Mouse (Mus musculus): ENCODE results near the gene Retsat. TPM values are rescaled to one million over a fixed set of nuclear protein-coding genes. Genes with fewer than 3 reads are reported as not detected.
A peak's percentile ranks its signal among the peaks of the same experiment; 100 is the strongest.

Retsat gene
- total RNA-seq (2021) = 10 to 100 TPM; 55.9 to 73.4 TPM
- long read RNA-seq, experiment 1, transcript Retsat-201 (11 exons, 3,027 nt) = major isoform, 30 of 41 reads
- long read RNA-seq, experiment 1, partial matches to known transcripts = 9 of 41 reads
- long read RNA-seq, experiment 1, other reads (novel, unspliced or antisense) = 2 of 41 reads
- long read RNA-seq, experiment 2, transcript Retsat-201 (11 exons, 3,027 nt) = major isoform, 61 of 75 reads
- long read RNA-seq, experiment 2, partial matches to known transcripts = 10 of 75 reads
- long read RNA-seq, experiment 2, other reads (novel, unspliced or antisense) = 4 of 75 reads

DNA sequence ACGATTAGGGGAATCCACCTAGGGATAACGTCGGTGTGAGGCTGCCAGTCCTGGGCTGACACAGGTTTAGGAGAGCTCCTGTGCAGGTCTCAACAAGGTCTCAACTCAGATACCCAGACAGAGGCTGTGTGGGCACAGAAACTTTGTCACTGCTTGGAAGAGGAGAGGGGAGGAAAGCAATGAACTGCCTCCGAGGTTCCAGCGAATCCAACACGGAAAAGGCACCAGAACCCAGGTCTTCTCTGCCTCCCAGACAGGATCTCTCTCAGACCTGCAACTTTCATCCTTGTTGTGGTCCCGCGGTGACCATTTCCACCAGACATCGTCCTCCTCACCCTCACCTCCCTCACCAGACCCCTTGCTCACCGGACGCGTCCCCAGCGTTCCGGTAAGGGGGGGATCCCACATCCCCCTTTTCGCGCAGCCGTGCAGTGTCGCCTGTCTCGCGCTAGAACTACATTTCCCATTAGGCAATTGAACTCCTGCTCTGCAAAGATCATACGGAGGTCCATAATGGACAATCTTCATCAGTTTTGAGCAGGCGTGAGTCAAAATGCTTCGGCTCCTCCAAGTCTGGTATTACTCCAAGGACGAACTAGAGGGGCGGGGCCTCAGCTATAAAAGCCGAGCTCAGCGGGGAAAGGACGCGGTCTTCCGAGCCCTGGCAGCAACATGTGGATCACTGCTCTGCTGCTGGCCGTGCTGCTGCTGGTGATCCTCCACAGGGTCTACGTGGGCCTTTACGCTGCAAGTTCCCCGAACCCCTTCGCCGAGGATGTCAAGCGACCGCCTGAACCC lies at the start of gene Retsat, which contains the start of gene Elmod3:
Gene Retsat, plus strand, starts transcription at position 520 of the 798 bp plus-strand sequence.
Gene Elmod3, minus strand, starts transcription at position 458 of the 798 bp plus-strand sequence.
- DNase-seq = peak; percentile 95

DNA sequence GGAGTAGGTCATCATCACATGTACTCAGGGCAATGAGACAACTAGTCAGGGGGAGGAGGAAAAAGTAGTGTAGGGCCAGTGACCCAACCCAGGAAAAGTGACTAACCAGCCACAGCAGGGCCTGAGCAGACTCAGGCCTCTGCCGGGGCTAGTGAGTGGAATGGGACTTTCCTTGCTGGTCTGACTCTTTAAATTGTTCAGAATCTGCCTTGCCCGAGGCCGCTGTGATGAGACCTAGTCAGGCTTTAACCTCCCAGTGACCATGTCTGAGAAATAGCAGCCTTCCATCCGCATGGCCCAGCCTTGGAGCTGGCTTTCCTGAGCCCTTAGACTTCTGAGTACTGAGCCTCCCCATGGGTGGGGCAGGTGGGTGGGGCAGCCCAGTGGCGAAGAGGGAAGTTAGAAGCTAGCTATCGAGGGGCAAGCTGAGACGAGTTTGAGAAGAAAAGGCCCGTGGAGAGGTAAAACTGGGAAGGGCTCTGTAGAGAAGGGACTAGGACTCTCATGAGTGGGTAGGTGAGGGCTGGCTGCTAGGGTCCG lies 49.2 kb upstream of the Retsat start:
- DNase-seq = peak; percentile 65

DNA sequence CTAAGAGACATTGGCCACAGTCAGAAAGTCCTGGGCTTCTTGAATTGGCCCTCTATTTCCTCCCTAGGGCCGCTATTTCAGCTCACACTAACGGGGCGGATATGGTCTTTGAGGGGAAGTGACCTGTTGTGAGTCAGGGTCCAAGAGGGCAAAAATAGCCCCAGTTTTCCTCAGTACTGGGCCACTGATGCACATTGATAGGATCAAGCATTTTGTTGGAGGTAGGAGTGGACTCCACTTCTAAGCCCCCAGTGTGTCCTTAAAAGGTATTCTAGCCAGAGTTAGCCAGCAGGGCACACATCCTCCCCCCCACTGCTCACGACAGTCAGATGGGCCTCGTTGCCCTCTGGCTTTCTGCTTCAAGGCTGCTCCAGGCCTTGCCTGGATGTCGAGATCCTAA lies 48.2 kb upstream of the Retsat start:
- no peak for DNase-seq

DNA sequence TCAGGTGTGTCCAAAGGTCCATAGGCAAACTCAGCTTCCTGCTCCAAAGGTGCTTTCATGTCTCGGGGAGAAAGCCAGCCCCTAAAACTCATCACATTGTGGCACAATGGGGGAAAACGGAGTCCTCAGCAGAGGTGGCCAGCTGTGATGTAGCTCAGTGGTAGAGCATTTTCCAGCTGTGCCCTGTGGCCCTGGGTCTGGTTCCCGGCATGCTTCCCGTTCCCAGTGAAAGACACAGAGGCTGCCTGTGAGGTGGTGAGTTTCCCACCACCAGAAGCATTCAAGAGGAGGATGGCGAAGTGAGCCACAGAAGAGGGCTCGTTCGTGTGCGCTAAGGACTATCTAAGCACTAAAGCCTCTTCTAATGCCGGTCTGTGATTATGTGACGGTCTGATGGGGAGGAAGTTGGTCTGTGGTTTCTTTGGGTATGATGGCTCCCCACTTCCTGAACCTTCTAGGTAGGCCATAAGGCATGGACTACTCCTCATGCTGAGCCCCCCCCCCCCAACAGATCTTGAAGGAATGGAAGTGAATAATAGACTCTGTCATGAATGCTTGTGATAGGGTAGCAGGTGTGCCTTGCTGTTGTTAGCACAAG lies 47.7 kb upstream of the Retsat start:
- no peak for DNase-seq

DNA sequence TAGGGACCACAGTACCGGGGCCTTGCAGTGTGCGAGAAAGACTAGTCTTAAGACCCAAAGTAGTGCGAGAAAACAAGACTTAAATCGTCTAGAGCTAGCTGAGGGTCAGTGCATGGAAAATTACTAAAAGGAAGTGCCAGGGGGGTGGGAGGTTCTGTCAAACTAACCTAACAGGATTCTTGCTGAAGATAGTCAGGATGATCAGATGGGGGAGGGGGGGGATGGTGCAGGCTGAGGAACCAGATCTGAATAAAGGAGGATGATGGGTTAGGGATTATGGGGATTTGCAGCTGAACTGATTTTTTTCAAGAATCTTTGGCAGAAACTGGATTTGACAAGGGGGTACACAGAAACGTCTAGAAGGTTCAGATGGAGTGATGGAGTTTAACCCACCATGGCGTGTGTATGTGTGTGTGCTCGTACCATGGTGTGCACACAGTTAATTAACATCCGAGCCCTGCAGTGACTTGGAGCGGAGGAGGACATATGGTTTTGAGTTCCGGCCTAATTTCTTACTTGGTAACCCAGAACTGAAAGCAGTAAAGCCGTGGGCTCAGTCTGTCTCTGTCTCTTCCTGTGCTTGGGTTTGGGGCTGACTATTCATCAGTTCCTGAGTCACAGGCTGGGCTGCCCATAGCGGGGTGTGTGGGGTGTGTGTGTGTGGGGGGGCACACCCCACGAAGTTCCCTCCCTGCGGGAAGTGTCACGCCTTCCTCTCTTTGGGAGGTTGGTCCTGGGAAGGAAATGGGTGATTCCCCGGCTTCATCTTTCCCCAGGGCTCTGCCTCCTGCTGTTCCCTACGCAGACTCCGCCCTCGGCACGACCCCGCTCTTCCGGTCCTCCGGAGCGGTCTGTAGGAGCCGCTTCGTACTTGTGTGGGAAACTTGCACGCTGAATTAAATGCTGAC lies 45.9 kb upstream of the Retsat start:
- peak; percentile 77 for DNase-seq

DNA sequence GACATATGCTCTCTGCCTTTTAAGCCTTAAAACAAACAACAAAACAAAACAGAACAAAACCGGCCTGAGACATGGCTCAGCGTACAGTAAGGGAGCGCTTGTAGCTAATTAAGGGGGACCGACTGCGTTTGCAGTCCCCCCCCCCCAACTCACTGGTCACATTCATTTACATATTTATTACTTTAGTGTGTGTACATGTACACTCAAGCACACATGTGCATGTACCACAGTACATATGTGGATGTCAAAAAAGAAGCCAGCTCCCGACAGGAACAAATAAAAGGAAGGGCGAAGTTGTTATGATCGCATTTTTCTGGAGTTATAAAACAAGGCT lies 45.2 kb upstream of the Retsat start:
- DNase-seq = no peak

DNA sequence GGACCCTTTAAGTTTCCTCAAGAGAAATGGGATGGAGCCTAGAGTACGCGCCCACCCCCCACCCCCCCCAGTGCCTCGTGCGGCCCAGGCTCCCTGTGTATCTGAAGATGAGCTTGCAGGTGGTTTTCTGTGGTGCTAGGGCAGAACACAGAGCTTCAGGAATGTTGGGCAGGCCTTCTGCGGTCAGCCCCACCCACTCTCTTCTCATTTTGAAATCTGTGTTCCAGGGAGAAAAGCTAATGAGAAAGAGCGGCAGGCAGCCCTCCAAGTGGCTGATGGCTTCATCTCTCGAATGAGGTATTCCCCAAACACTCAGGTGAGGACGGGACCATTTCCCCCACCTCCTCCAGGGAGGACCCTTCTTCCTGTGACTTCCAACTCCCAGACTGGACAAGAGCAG lies 37.5 kb upstream of the Retsat start:
- DNase-seq = no peak

DNA sequence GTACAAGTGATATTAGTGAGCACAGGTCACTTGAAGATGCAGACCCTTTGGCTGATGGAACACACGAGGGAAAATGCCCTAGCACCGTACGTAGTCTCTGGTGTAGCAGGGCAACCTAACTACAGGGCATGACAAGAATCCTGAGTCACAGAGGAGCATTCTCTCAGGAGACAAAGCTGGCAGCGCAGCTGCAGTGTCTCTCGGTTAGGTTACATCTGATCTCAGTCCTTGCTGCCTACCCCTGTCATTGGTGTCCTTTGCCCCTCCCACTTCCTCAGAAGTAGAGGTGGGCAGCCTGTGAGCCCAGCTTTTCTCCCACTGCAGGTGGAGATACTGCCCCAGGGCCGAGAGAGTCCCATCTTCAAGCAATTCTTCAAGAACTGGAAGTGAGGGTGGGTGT lies 35.8 kb upstream of the Retsat start:
- no peak for DNase-seq

DNA sequence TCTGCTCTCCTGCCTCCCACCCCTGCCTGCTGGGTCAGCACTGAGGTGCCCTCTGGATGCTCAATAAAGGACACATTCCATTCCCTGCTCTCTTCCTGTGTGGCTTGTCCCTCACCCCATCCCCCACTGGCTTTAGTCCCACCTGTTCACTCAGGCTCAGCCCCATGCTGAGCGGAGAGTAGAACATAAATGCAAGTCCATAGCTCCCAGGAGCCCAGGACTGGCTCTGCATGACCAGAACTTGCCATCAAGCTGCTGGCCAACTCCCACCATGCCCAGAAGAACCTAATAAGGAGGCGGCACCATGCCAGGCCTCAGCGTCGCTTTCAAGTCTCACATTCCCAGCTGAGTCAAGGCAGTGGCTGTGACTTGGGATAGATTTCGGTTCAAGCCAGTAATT lies 35.4 kb upstream of the Retsat start:
- DNase-seq = peak; percentile 31

DNA sequence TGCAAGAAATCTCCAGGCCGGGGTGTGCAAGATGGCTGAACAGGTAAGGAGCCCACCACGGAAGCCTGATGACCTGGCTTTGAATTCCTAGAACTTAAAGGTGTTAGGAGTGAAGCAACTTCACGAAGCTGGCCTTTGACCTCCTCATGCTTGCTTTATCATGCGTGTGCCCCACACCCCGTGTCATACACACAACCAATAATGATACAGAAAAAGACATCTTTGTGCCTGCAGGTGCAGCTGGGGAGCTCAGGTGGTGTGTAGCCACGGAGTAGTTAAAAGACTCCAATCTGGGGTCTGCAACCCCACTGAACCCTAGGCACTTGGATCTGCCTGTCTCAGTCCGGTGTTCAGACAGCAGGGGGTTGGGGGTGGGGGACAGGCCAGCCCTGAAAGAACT lies 32.8 kb upstream of the Retsat start:
- DNase-seq = no peak

DNA sequence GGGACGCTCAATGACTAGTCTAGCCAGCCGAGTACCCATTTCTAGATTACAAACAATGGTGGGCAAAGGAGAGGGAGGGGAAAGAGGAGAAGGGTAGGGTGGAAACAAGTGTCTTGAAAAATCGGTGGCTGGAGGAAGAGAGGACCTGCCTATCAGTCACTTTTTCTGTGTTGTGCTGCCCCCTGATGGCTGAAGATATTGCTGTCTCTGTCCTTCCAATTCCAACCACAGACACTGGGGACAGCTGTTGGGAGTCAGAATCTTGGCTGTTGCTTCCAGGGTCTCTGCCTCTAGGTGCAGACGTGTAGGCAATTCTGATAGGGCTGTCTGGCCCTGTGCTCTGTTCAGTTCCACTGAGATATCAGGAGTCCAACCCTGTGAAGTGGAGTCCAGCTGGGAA lies 32.2 kb upstream of the Retsat start:
- peak; percentile 68 for DNase-seq

DNA sequence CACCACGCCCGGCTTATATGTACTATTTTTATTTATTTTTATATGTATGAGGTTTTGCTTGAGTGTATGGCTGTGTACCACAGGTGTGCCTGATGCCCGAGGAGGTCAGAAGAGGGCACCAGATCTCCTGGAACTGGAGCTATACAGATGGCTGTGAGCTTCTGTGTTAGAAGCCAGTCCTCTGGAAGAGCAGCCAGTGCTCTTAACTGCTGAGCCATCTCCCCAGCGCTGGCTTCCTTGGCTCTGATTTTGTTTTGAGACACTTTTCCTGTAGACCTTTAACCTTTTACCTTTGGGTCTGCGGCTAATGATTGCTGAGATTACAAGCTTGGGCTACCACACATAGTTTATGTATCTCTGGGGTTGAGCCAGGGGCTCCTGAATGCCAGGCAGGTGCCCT lies 30.8 kb upstream of the Retsat start:
- DNase-seq = no peak

DNA sequence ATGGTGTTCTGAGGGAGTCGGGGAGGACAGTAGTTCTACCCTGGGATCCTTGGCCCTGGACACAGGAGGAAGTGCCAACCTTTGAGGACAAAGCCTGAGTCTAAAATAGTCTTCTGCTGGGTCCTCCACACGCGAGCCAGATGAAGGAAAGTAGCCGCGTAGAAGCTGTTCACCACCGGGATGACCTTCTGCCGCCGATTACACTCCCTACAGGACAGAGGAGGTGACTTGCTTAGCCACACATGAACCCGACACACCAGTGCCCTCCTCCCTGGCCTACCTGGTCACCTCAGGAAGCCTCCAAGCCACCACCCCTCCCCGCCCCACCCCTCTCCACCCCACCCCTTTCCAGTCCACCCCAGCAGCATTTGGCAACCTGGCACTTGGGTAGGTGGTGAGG lies 29.5 kb upstream of the Retsat start:
- no peak for DNase-seq

DNA sequence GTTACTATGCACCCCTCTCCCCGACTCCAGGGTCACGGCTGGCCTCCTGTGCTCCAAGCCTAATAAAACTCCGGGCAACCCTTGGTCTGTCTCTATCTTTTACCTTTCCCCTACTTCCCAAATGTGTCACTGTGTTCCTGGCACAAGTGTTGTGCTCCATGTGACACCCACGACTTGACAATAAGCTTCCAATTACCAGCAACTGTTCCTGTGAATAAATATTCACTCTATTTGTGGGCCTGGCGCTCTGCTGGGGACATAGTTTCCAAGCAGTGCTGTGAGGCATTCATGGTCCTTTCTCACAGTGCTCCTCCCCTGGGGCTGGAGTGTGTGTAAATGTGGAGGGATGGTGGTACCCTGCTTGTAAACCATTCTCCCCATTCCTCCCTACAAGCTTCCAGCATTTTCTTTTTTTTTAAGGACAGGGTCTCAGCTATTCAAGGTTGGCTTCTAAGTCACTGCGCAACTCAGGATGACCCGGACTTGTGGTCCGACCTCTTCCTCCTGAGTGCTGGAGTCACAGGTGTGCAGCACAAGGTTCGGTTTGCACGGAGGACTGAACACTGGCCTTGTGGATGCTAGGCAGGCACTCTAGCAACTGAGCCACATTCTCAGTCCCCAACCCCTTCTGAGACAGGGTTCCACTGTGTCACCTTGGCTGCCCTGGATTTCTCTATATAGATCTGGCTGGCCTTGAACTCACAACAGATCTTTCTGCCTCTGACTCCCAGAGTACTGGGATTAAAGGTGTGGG lies 27.5 kb upstream of the Retsat start:
- no peak for DNase-seq

DNA sequence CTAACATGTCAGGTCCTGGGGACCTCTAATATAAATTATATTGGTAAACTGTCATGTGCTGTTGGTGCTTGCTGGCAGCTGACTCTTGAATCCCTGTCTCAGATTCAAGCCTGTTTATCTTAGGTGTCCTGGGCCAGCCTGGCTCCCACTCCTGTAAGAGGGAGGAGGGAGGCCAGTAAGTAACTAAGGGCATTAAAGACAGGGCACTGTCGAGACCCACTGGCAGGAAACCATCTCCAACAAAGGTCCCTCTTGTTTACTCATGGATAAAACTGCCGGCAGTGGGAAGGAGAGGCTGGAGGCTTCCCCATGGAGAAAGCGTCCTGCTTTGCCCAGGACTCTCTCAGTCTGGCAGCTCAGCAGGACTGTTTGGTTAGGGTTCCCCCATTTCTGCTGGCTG lies 26.4 kb upstream of the Retsat start:
- DNase-seq = no peak

DNA sequence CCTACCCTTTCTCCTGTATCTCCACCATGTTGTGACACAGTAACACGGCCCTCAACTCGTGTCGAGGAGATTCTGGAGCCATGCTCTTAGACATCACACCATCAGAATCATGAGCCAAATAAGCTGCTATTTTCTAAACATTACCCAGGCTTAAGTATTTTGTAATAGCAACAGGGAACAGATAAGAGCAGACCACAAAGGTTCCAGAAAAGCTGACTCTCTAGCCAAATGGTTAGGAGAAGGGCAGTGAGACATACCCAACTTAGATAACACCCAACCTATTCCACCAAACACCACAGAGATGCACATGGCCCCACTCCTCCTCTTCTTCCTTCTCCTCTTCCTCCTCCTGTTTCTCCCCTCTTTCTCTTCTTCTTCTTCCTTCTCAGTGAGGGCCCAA lies 22.2 kb upstream of the Retsat start:
- DNase-seq = no peak

DNA sequence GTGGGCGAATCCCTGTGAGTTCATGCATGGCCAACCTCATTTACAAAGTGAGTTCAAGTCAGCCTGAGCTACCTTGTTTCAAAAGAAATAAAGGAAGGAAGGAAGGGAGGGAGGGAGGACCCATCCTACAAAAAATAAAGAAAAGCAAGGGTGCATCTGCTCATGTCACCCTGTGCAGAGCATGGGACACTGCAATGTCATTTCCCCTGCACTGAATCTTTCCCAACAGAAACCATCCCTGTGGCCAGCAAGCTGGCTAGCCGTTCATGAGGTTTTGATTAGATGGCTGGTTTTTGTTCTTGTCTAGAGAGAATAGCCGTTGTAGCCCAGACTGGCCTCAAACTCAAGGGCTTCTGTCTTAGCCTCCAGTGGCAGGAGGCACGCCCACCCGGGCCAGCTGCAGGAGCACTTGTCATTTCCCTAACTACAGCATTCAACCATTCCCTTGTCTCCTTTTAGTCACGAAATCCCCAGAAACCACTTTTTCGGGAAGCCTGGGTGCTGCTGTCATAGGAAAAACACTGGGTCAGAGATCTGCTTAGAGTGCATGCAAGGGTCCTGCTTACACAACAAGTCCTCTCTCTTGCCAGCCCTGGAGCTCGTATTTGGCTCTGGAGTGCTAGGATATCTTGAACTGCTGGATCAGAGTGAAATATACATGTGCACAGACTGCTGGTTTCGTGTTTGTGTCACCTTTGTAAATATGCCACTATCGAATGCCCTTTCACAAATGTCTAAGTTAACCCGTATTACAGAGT lies 16.5 kb upstream of the Retsat start:
- peak; percentile 60 for DNase-seq

DNA sequence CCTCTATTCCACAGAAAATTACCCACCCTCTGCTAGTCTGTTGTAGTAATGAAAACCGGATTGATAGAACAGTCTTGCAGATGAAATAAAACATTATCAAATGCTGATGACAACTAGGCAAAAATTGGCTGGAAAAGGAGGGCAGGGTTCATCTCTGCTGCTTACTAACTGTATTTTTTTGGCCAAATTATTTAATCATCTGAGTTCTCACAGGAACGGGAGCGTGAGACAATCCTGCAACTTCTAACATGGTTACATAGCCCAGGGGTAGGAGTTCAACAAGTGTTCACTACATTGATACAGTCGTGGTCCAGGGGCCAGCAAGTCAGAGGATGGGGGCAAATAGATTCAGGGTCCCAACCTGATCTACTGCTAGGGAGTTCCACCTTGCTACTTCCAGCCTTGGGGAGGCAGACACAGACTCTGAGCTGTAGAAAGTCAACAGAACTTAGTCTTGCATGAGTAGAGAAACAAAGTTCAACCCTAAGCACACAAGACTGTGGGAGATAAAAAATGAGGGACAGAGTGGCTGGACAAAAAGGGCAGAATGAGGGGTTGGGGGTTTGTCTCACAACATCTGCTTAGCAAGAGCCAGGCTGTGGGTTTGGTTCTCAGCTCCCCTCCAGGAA lies 14.9 kb upstream of the Retsat start:
- DNase-seq = no peak

DNA sequence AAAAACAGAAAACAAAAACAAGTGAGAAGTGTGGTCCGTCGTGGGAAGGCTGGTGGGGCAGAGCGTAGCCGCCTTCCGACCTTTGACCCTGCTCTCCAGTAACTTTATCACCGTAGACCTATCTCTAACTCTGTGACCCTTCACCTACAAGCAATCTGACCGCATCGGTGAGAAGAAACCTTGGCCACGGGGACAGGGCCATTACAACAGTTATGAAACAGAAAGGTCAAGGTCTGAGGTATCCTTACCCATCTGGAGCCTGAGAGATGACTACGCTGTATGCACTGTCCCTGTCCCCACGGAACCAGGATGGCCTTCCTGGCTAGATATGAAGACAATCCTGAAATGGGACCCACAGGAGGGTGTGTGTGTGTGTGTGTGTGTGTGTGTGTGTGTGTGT lies 14.1 kb upstream of the Retsat start:
- DNase-seq = no peak

DNA sequence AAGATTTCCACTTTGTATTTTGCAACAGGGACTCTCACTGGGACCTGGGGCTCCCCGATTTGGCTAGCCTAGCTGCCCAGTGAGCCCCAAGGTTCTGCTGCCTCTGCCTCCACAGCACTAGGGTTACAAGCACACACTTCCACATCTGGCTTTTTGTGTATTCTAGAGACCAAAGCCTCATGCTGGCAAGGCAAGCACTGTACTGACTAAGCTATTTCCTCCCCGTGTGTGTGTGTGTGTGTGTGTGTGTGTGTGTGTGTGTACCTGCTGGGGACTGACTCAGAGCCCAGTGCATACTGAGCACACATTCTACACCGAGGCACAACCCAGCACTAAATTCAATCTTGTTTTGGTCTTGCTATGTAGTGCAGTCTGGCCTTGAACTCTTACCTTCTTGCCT lies 11.6 kb upstream of the Retsat start:
- no peak for DNase-seq

Measured in gastrocnemius, postnatal 25 days (tissue).